Mouse (Mus musculus) liver, postnatal 0 days (tissue): ENCODE measurements around the gene Tsku.
A peak's percentile ranks its signal among the peaks of the same experiment; 100 is the strongest.

Source experiments
- CTCF ChIP-seq: sonication (generic); IDR thresholded peaks from 2 replicates; pipeline ENCODE4 v1.5.1; 2016; ENCODE audit warnings: antibody characterized with exemption, low read depth
- EP300 ChIP-seq: IDR thresholded peaks from 2 replicates; pipeline ENCODE4 v1.6.1; 2016; ENCODE audit warnings: antibody characterized with exemption, low read depth, mild to moderate bottlenecking

GRCm38 (mm10) chr7:98347471-98347870 is 13.7 kb downstream of the Tsku start:
- TF ChIP-seq CTCF (no peak), EP300 (peak; percentile 18; the same call in 1 of the 2 replicates)
